Mouse (Mus musculus) heart, postnatal 14 days (tissue): ENCODE results near the gene Dydc2. TPM values are rescaled to one million over a fixed set of nuclear protein-coding genes. Genes with fewer than 3 reads are reported as not detected.
A peak's percentile ranks its signal among the peaks of the same experiment; 100 is the strongest.

Source experiments
- DNase-seq, 2 experiments: peaks; one replicate each; pipeline ENCODE4 v3.0.0; 2021 to 2022
- intact Hi-C: fragments of 180-260 bp; cut with DNase I; formaldehyde crosslinking; loops from one replicate; pipeline ENCODE4 v1.15.1; 2025
- total RNA-seq, 2 experiments: library from RNA; stranded (reverse); gene quantifications; 2 replicates each; pipeline ENCODE4 v1.2.3; 2021

Dydc2 gene
- total RNA-seq, 2 experiments from 2014 or later = not detected

DNA sequence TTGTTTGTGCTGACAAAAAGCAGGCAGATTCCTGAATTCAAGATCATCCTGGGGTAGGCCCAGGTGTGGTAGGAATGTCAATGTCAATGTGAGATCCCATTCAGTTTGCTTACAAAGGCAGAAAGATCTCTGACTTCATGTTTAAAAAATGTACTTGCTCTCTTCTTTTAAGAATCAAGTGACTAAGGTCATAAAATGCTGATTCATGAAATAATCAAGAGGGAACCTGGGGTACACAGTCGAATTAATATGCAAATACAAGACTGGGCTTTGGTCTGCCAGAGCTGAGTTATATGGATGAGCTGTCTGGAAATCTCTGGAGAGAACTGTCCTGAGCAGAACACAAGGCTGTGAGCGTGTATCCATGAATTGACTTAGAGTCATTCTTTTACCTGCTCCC lies 21.6 kb downstream of the Dydc2 start:
- no peak for DNase-seq
- intact Hi-C loops = no loop called here

DNA sequence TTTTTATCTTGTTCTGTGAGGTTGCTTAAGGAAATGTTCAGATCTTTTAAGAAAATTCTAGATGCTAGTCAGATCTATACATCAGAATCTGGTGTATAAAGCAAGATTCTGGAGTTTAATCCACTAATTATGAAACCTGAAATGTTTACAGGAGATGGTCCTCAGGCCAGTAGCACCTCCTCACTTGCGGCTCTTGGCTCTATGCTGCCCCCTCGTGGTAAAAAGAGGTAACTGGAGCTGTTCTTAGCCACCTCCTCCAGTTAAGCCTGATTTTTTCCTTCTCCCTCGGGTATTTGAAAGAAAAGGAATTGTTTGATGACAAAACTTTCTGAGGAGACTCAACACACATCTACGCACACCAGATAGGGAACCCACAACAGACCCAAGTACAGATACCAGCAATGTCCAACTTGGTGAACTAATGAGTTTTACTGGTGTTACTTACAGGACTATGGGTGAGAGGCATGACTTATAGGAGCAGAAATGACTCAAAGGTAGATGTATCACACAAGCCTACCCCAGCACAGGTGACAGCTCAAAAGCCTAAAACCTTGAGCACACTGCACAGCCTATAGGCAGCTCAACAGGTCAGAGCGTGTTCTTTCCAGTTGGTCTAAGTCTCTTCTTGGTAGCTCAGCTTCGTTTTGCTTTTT lies 33.7 kb downstream of the Dydc2 start:
- peak; percentile 49 to 76 for DNase-seq
- intact Hi-C loops = loop anchor here (2.0 kb wide), 1 partner anchor 1502 kb away; no protein-coding TSS in a partner anchor

DNA sequence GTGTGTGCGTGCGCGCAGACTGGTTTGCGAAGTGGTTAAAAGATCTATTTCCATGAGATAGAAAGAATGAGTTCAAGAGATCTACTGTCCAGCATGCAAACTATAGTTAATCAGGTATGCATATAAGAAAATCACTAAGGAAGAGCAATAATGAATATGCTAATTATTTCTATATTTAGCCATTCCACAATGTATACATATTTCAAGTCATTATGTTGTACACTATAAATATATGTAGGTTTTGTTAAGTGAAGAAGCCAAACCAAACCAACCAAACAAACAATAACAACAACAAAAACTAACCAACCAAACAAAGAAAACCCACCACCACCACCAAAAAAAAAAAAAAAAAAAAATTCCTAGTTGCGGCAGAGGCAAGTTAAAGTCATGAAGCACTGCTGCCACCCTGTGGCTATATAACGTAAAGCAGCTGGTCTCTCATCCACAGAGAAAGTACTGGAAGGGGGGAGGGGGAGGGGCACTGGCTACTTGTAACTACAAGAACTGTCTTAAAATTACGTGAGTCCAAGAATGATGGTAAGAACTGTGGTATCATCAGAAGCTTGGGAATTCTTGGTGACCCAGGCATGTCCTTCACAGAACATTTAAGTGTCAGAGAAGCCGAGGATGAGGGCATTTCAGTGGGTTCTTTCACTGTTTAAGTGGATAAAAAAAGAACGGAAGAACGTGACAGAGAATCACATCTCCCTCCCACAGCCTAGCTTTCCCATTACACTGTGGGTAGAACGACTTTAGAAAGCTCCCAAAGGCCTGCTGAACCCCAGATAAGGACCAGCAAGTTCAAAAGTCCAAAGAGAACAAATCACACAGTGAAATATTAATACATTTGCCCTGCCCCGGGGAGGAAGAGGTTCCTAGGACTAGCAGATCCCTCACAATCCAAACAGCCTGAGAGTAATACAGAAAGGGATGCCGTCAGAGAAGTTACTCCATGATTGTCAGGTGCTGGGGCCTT lies 35.6 kb downstream of the Dydc2 start:
- DNase-seq = peak; percentile 76 to 84
- intact Hi-C loops = loop anchor here (1.0 to 2.0 kb wide), 3 partner anchors 54 to 1501 kb away; no protein-coding TSS in a partner anchor

DNA sequence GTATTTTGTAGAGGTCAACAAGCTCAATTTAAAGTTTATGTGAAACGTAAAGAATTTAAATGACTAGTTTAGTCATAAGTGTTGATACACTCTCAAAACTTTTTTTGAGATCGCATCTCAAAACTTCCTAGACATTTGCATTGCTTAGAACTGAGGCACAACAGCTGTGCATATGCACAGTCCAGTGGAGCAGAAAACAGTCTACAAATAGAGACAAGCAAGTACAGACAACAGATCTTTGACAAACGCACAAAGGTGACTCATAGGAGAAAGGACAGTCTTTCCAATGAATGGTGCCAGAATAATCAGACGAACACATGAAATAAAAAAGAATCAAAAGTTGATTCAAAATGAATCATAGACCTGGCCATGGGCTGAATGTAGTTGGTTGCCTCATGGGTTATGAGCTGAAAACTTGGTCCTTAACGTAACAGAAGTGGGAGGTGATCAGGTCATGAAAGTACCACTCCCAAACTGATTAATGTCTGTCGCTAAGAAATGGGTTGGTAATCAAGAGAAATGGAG lies 38.0 kb downstream of the Dydc2 start:
- no peak for DNase-seq
- intact Hi-C loops = no loop called here

DNA sequence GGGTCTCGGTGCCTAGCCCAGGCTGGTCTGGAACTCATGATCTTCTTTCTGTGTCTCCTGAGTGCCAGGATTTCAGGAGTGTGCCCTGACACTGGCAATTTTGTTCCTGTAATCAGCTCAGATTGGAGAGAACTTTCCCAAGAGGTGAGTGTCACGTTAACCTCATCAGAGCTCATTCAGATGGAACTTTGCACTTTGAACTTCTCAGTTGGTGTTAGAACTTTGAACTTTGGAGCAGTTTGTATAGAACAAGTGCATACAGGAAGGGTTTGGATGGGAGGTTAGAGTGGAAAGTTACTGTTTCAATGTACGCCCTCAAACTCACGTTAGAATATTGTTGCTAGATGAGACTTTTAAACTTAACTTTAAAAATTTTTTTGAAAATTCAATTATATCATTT lies 39.7 kb downstream of the Dydc2 start:
- intact Hi-C loops = no loop called here
- no peak for DNase-seq

DNA sequence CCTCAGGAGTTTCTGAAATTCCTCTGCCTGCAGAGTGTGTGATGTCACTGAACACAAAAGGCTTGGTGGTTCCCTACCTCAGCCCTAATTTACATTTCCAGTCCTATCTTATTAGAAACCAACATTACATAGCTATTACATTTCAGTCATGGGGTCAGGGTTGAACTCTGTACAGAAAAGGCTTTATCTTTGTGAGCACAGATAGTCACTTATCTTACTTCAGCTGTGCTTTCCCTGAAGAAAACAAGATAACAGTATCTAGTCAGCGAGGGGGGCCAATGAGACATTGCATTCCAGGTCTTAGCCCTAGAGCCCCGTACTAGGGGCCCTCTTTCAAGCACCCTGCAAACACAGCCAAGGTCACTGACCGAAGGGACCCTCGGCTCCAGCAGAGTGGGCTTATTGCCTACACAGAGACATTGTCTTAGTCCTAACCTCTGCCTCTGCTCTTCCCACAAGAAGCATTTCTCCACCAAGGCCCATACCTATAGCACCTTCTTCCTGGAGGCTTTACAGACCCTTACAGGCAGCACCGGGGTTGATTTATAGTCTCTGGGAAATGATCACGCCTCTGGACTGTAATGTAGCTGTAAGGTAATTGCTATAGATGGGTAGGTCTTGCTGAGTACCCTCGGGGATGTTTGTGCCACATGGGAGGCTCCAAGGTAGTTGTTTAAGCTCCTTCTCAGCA lies 43.3 kb downstream of the Dydc2 start:
- no peak for DNase-seq
- intact Hi-C loops = no loop called here

DNA sequence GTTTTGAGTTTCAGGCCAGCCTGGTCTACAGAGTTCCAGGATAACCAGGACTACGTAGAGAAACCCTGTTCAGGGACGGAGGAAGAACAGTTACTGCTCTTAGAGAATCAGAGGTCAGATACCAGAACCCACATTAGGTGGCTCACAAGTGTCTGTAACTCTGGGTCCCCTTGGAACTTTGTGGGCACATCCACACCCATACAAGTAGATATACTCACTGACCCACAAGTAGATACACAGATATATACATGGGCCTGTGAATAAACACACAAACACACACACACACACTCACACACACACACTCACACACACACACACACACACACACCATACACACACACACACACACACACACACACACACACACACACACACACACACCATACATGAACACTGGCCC lies 43.9 kb downstream of the Dydc2 start:
- DNase-seq = no peak
- intact Hi-C loops = no loop called here

DNA sequence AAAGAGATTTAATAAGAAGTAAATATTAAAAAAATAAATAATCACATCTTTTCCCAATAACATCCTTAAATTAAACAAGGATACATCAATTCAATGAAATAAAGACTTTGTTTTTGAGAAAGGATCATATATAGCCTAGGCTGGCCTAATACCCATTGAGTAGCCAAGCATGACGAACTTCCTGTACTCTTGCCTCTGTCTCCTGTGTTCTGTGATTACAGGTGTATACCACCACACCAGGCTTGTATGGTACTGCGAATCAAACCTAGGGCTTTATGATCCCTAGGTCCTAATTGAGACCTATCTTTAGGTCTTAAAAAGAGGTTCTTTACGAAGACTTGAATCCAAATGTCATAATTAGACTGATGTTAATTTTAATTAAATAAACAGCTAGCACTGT lies 47.8 kb downstream of the Dydc2 start:
- intact Hi-C loops = no loop called here
- no peak for DNase-seq

DNA sequence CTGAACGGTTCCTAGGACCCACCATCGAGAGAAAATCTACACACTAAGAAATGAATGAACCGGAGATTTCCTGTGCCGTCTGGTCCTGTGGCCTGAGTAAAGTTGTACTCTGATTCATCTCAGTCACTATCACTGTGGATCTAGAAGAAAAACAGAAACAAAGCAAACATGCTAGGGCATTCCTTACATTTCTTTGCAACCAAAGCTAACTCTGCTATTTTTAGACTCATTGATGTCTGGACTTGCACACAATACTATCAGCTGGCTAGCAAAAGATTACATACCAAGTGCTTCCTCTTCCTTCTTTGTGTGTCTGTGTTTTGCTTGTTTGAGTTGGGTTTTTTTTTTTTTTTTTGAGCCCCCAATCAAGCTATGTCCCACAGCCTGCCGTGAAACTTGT lies 51.5 kb downstream of the Dydc2 start:
- no peak for DNase-seq
- intact Hi-C loops = no loop called here

DNA sequence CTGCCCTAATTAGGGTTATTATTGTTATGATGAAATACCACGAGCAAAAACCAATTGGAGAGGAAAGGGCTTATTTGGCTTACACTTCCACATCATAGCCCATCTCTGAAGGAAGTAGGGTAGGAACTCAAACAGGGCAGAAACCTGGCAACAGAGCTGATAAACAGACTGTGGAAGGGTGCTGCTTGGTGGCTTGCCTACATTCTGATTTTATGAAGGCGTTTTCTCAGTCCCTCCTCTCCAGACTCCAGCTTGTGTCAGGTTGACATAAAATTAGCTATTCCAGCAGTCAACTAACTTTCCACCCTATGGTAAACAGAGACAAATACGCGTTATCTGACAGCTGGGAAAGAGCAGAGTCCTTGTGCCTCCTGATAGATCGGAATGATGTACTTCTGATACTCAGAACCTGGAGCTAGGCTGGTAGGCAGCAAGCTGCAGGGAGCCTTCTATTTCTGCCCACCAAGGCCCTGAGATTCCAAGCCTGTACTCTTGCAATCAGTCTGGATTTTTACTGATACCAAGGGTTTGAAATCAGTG lies 54.2 kb downstream of the Dydc2 start:
- DNase-seq = no peak
- intact Hi-C loops = no loop called here

DNA sequence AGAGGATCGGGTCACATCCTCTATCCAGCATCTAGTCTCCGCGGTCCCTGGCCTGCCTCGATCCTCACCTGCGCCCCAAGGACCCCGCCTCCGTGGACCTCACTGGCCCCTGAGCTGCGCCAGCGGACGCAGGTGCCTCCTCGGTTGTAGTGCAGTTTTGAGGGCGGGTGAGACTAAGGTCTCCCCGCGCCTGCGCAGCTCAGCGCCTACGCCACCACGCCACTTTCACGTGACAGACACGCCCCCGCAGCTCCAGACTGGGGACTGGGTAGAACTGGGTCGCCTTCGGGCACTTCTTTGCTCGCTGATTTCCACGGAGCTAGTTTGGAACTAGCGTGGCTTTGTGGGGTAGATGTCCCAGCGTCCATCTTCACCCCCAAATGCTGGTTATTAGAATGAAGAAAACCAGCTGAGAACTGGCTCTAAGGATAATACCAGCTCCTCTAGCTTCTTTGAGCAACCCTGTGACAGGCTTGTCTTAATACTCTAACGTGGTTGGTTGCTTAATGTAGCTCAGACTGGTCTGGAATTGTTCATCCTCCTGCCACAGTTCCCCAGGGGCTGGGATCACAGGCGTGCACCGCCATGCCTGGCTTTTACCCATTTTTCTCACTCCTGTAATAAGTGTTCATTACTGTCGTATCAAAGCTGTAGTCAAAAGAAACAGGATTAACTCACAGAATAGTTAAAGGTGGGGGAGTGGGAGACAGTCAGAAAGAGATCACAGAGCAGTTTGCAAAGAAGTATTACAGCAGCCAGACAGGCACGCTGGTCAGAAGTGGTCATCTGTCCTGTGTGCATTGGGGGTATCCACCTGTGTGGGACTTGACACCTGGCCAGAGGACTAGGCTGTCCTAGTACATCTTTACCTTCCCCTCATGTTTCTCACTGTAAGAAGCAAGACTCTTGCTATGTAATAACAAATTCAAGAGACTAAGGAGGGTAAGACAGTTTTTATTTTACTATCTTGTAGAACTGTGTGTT lies 55.1 kb downstream of the Dydc2 start, which contains the start of gene Fam213a:
TSS of gene Fam213a (minus strand) at position 159 of the 984 bp plus-strand sequence.
- intact Hi-C loops = no loop called here
- DNase-seq = peak; percentile 82 to 85

DNA sequence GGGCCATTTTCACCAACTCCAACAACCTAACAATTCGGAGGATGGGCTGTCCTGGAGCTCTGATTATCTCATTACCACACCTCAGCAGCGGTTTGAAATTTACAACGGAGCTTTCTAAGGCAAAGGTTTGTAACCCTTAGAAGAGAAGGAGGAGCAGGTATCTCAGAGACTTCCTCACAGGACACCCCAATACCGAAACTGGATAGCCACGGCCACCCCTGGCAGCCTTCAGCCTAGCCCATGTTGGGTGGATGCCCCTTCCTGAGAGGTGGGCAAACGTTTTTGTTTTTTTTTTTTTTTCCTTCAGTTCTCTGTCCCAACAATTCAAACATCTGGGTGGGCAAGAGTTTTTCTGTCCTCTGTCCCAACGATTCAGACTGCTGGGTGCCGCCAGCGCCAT lies 55.9 kb downstream of the Dydc2 start:
- no peak for DNase-seq
- intact Hi-C loops = no loop called here

DNA sequence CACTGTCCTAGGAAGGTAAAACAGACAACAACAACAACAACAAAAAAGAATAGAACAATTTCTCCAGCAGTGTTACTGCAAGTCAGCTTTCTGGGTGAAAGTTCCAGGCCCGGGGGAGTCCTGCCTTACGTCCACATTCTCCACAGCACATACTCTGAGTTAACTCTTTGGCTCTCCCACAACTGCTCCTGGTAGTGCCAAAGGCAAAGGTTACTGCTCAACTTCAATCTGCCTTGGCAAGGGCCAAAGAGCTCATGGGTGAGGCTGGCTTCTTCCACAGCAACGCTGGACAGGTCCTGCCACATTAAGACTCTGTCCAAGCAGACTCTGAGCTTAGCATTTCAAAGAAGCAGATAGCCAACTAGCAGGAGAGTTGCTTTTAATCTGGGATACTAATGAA lies 57.1 kb downstream of the Dydc2 start:
- intact Hi-C loops = no loop called here
- DNase-seq = no peak

DNA sequence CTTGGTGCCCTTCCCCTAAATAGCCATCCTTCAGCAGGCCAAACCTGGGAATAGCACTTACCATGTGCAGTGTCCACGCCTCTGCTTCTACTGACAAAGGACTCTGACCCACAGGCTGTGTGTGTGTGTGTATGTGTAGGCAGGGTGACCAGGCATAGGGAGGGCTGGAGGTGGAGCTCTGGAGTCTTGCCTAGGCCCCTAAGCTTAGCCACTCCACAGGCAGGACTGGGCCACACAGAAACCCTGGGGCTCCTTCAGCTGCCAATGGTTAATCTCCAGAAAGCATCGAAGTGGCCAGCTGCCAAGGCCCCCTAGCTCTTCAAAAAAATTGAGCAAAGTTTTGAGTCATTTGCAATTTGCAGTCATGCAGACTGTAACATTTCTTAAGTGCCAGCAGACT lies 60.9 kb downstream of the Dydc2 start:
- no peak for DNase-seq
- intact Hi-C loops = no loop called here

DNA sequence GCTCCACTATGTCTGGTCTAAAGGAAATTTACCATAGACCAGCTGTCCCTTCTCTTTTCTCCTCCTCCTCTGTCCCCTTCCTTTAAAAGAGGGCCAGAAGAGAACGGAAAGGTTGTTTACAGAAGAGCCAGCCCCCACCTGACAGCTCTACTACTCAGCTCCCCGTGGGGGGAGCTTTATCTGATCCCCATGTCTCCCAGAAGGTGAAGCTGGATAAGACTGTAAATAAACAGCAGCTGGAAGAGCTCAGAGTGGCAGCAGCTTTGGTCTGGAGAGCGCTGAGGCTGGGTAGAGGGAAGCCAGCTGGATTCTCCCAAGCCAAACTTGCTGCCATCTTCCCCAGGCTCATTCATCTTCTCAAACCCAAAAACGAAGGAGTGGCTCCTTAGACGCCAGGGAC lies 61.4 kb downstream of the Dydc2 start:
- no peak for DNase-seq
- intact Hi-C loops = no loop called here

DNA sequence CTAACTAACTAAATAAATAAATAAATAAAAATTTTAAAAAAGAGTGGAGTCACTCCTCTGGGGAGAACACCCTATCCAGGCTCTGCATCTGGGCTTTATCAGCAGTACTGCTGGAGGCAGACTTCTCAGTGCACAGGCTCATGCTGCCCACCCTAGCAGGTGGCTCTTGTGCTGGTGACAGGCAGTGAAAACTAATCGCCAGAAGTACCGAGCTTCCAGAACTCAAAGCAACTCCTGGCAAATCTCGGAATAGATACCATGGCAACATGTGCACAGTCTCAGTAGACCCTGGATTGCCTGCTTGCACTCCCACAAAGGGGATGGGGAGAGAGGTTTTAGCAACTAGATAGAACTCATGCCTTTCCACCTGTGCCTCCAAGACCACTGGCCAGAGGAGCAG lies 62.1 kb downstream of the Dydc2 start:
- DNase-seq = no peak
- intact Hi-C loops = no loop called here

DNA sequence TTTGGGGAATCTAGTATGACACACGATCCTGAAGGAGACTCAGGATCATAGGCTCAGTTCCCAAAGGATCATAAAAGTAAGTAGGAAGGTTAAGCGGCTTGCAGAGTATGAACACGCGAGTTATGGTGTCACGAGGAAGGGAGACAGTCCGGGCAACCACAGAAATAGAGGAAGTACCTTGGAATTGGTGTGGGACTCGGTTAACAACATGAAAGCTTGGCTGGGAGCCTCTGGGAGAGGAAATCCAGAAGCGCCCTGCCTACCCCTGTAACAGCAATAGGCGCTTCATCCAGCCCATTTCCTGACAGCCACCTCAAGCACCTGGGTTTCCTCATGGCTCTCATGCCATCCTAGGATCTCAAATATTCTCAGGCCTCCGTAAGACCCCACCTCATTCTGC lies 62.7 kb downstream of the Dydc2 start:
- no peak for DNase-seq
- intact Hi-C loops = no loop called here

DNA sequence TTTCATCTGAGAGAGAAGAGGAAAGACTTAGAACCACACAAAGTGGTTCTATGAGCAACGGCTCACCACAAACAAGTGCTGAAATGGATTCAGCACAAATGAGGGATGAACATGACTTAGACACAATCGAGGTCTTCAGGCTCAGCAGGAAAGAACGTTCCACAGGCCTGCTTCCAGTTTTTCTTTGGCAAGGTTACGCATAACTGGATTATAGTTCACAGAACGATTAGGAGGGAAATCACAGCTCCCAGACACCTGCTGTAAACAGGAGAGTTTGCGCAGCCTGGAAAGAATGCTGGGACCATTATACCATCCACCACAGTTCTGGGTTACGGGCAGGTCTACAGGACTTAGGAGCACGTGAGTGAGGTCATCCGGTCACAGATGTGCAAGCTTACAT lies 63.3 kb downstream of the Dydc2 start:
- DNase-seq = no peak
- intact Hi-C loops = no loop called here
